Mouse (Mus musculus): Measurements from ENCODE around the gene Zdhhc7. TPM values are rescaled to one million over a fixed set of nuclear protein-coding genes. Genes with fewer than 3 reads are reported as not detected.

Gene Zdhhc7
- polyA plus RNA-seq, 1 experiment from 2014 or later, result 10.8 TPM

DNA sequence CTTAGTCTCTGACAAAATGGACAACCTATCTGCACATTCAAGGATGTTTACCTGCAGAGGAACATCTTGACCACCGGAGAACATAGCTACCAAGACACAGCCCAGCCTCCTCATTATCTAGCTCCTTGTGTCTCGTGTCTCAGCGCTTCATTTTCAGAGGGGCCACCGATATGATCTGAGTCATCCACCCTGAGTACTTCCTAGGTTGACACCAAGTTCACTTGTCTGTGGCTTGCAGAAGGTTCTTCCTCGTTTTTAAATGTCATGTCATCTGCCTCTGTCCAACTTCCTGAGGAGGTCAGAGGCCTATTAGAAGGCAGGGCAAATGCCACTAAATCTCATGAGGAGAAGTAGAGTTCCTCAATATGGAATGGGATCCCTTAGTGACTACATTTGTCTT lies 11.3 kb upstream of the Zdhhc7 start:
- H3K9me3 ChIP-seq (ENCODE audit: low read length), result no peaks in the 10 kb centered on the region
- WGBS (ENCODE audit: insufficient replicate concordance), result 31% methylated on average over 5 of the region's 5 CpGs
- no peak overlapping the region for H3K9ac ChIP-seq (replicated peaks)
- peak overlapping the region; percentile 100 for H3K4me2 ChIP-seq (ENCODE audit: low read depth, low read length)
- TF ChIP-seq EP300 (IDR thresholded peaks at IDR 0.05; ENCODE audit: low read depth) (no peak), CTCF (IDR thresholded peaks at IDR 0.05; ENCODE audit: low read depth) (no peak)
- H3K36me3 ChIP-seq (replicated peaks; ENCODE audit: insufficient read depth, low read length), result no peaks in the 10 kb centered on the region
- ATAC-seq (no peak), DNase-seq (no peak)
- H3K27ac ChIP-seq (ENCODE audit: low read depth), result peak overlapping the region; percentile 92
- peaks cover 26% of the 10 kb centered on the region for H3K4me1 ChIP-seq (ENCODE audit: insufficient read depth)
- H3K4me3 ChIP-seq (ENCODE audit: low read depth, low read length), result no peak overlapping the region
- peaks cover 20% of the 10 kb centered on the region for H3K27me3 ChIP-seq (ENCODE audit: insufficient read depth, low read length)

DNA sequence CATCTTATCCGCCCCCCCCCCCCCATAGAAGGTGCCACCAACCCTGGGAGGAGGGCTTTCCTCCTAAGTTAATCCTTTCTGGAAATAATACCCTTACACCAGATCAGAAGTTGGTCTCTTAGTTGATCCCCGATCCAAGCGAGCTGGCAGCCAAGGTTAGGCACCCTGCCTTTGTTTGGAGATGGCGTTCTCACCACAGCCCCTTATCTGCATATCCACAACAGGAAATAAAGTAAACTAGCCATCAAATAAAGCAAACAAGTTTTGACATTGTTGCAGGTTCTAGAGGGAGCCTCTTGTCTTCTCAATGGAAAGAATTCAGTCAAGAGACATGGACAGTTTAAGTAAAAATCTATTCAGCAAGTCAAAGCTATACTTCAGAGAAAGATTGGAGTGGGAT lies 10.1 kb upstream of the Zdhhc7 start:
- no peak for DNase-seq
- Histone ChIP-seq H3K4me3 (ENCODE audit: low read depth, low read length) (no peak overlapping the region), H3K9me3 (ENCODE audit: low read length) (no peaks in the 10 kb centered on the region), H3K27ac (ENCODE audit: low read depth) (no peak overlapping the region), H3K27me3 (ENCODE audit: insufficient read depth, low read length) (peaks cover 20% of the 10 kb centered on the region), H3K36me3 (replicated peaks; ENCODE audit: insufficient read depth, low read length) (no peaks in the 10 kb centered on the region), H3K4me1 (ENCODE audit: insufficient read depth) (peaks cover 26% of the 10 kb centered on the region), H3K9ac (replicated peaks) (no peak overlapping the region), H3K4me2 (ENCODE audit: low read depth, low read length) (no peak overlapping the region)
- 63% methylated on average over 4 of the region's 4 CpGs for WGBS (ENCODE audit: insufficient replicate concordance)
- ATAC-seq, result no peak
- TF ChIP-seq EP300 (IDR thresholded peaks at IDR 0.05; ENCODE audit: low read depth), result no peak
- TF ChIP-seq CTCF (IDR thresholded peaks at IDR 0.05; ENCODE audit: low read depth), result no peak

DNA sequence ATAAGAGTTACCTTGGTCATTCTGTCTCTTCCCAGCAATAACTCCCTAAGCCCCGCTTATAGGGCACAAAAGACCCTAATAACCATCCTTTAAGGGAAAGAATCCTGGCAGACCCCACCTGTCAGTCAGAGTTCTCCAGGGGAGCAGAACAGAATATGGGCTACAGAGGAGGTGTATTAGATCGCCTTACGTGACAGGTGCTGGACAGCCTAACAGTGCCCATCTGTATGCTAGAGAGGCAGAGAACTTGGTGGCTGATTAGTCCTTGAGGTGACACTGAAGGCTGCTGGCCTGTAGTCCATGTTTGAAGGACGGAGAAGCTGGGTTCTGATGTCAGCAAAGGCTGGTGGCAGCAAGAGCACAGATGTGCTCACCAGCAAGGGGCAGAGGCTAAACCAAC lies 9.7 kb upstream of the Zdhhc7 start:
- Histone ChIP-seq H3K27me3 (ENCODE audit: insufficient read depth, low read length) (peaks cover 18% of the 10 kb centered on the region), H3K9ac (replicated peaks) (no peak overlapping the region), H3K27ac (ENCODE audit: low read depth) (no peak overlapping the region), H3K9me3 (ENCODE audit: low read length) (no peaks in the 10 kb centered on the region), H3K4me1 (ENCODE audit: insufficient read depth) (peaks cover 26% of the 10 kb centered on the region), H3K4me2 (ENCODE audit: low read depth, low read length) (no peak overlapping the region), H3K4me3 (ENCODE audit: low read depth, low read length) (no peak overlapping the region), H3K36me3 (replicated peaks; ENCODE audit: insufficient read depth, low read length) (no peaks in the 10 kb centered on the region)
- ATAC-seq (no peak), DNase-seq (no peak)
- TF ChIP-seq CTCF (IDR thresholded peaks at IDR 0.05; ENCODE audit: low read depth), result no peak
- no peak for TF ChIP-seq EP300 (IDR thresholded peaks at IDR 0.05; ENCODE audit: low read depth)
- 83% methylated on average over 4 of the region's 4 CpGs for WGBS (ENCODE audit: insufficient replicate concordance)

DNA sequence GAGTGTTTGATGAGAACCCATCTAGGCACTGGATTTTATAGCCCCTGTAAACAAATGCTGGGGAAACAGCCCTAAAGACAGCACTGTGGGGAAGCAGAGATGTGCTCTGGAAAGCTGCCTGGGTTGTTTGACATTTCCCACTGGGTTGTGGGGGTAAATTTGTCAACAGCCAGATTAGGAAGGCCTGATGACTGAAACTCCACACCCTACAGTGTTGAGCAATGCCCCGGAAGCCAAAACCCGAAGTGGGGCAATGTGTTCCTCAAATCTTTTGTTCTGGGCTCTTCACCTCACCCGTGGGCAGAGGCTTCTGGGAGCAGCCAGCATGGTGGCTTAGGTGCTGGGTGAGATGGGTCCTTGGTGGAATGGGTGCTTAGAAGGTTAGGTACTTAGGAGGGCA lies 7.9 kb upstream of the Zdhhc7 start:
- H3K27ac ChIP-seq (ENCODE audit: low read depth), result peak overlapping the region; percentile 69
- no peak overlapping the region for H3K4me3 ChIP-seq (ENCODE audit: low read depth, low read length)
- no peak for TF ChIP-seq CTCF (IDR thresholded peaks at IDR 0.05; ENCODE audit: low read depth)
- 0 out of 2 replicates have a peak, but pooled peaks have one; percentile 34 for TF ChIP-seq EP300 (IDR thresholded peaks at IDR 0.05; ENCODE audit: low read depth)
- ATAC-seq, result no peak
- peak; percentile 65 for DNase-seq
- no peaks in the 10 kb centered on the region for H3K9me3 ChIP-seq (ENCODE audit: low read length)
- H3K27me3 ChIP-seq (ENCODE audit: insufficient read depth, low read length), result peaks cover under 1% of the 10 kb centered on the region; the same call in 1 of the 2 replicates
- no peaks in the 10 kb centered on the region for H3K36me3 ChIP-seq (replicated peaks; ENCODE audit: insufficient read depth, low read length)
- WGBS (ENCODE audit: insufficient replicate concordance), result 18% methylated on average over 3 of the region's 3 CpGs
- H3K4me1 ChIP-seq (ENCODE audit: insufficient read depth), result peaks cover 19% of the 10 kb centered on the region
- H3K4me2 ChIP-seq (ENCODE audit: low read depth, low read length), result no peak overlapping the region
- H3K9ac ChIP-seq (replicated peaks), result no peak overlapping the region

DNA sequence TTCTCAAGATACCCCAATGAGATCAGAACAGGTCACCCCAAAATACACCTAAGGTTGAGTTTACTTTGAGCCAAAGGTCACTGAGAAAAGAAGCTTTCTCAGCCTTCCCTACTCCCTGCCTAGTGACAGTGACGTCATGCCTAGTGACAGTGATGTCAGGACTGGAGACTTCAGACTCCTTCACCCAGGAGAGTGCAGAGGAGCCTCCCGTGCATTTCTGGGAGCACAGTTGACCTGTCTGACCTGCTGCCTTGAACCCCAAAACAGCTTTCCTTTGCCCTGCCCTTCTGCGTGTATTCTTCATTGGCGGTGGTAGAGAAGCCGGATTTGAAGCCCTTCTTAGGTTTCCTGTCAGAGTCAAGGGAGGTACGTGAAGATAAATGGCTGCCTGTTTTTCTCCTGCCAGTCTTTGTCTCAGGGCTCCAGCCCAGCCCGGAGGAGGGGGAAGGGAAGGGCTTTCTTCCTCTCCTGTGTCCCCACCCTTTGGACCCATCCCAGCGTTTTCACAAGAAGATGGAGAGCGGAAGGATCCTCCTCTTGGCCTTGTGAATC lies 3.5 kb upstream of the Zdhhc7 start:
- Histone ChIP-seq H3K4me3 (ENCODE audit: low read depth, low read length) (no peak overlapping the region), H3K27me3 (ENCODE audit: insufficient read depth, low read length) (no peaks in the 10 kb centered on the region), H3K36me3 (replicated peaks; ENCODE audit: insufficient read depth, low read length) (no peaks in the 10 kb centered on the region), H3K9me3 (ENCODE audit: low read length) (no peaks in the 10 kb centered on the region), H3K27ac (ENCODE audit: low read depth) (no peak overlapping the region), H3K4me1 (ENCODE audit: insufficient read depth) (peaks cover 26% of the 10 kb centered on the region), H3K4me2 (ENCODE audit: low read depth, low read length) (no peak overlapping the region), H3K9ac (replicated peaks) (no peak overlapping the region)
- 43% methylated on average over 9 of the region's 9 CpGs for WGBS (ENCODE audit: insufficient replicate concordance)
- DNase-seq, result no peak
- no peak for TF ChIP-seq CTCF (IDR thresholded peaks at IDR 0.05; ENCODE audit: low read depth)
- TF ChIP-seq EP300 (IDR thresholded peaks at IDR 0.05; ENCODE audit: low read depth), result no peak
- no peak for ATAC-seq

DNA sequence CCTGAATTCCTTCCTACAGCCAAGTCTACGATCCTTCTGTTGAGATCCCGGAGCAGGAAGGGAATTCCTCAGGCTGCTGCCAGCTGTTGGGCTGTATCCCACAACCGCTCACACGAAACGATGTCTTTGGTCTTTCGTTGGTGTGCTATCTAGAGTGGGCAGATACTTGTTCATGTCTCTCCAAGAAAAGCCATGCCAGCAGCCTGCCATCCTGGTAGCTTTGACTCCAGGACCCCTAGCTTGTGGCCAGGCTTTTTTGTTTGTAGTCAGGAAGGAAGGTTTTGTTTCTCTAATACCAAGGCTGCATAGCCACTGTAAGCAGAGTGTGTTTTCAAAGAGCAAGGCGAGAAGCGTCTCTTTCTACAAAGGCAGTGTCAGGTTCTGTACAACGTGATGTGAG lies 2.6 kb upstream of the Zdhhc7 start:
- Histone ChIP-seq H3K4me3 (ENCODE audit: low read depth, low read length) (no peak overlapping the region), H3K27ac (ENCODE audit: low read depth) (no peak overlapping the region), H3K4me2 (ENCODE audit: low read depth, low read length) (no peak overlapping the region), H3K9me3 (ENCODE audit: low read length) (no peaks in the 10 kb centered on the region), H3K9ac (replicated peaks) (no peak overlapping the region), H3K27me3 (ENCODE audit: insufficient read depth, low read length) (no peaks in the 10 kb centered on the region), H3K36me3 (replicated peaks; ENCODE audit: insufficient read depth, low read length) (no peaks in the 10 kb centered on the region), H3K4me1 (ENCODE audit: insufficient read depth) (peaks cover 26% of the 10 kb centered on the region)
- TF ChIP-seq EP300 (IDR thresholded peaks at IDR 0.05; ENCODE audit: low read depth) (no peak), CTCF (IDR thresholded peaks at IDR 0.05; ENCODE audit: low read depth) (no peak)
- ATAC-seq (no peak), DNase-seq (no peak)
- 86% methylated on average over 9 of the region's 9 CpGs for WGBS (ENCODE audit: insufficient replicate concordance)

Measured in liver, postnatal 0 days (tissue).